Mouse (Mus musculus): ENCODE results near the gene Patj. TPM values are rescaled to one million over a fixed set of nuclear protein-coding genes. Genes with fewer than 3 reads are reported as not detected.

Gene Patj
- polyA plus RNA-seq, 1 experiment from 2014 or later = 12.9 TPM

GRCm38 (mm10) chr4:98756141-98756540 lies 360.6 kb downstream of the Patj start:
- H3K9me3 ChIP-seq (ENCODE audit: control insufficient read depth) = 0 out of 2 replicates have a peak, but pooled peaks cover 2% of the 10 kb centered on the region
- H3K9ac ChIP-seq (ENCODE audit: low read depth, low read length) = no peak overlapping the region
- 74% methylated on average over 11 of the region's 11 CpGs for WGBS

GRCm38 (mm10) chr4:98758012-98758821 lies 362.6 kb downstream of the Patj start:
- Histone ChIP-seq H3K4me2 (replicated peaks; ENCODE audit: low read depth) (no peak overlapping the region), H3K36me3 (ENCODE audit: control insufficient read depth, insufficient read depth) (no peaks in the 10 kb centered on the region), H3K4me1 (replicated peaks; ENCODE audit: control insufficient read depth, insufficient read depth, low read length) (no peaks in the 10 kb centered on the region), H3K9me3 (ENCODE audit: control insufficient read depth) (no peaks in the 10 kb centered on the region), H3K27ac (ENCODE audit: low read depth, low read length) (no peak overlapping the region), H3K27me3 (replicated peaks; ENCODE audit: control insufficient read depth, insufficient read depth, low read length) (no peaks in the 10 kb centered on the region), H3K4me3 (ENCODE audit: low read depth, low read length) (no peak overlapping the region), H3K9ac (ENCODE audit: low read depth, low read length) (no peak overlapping the region)
- ATAC-seq = no peak
- no peak for TF ChIP-seq CTCF (IDR thresholded peaks at IDR 0.05; ENCODE audit: low read depth)
- WGBS = 48% methylated on average over 4 of the region's 4 CpGs

More at GRCm38 (mm10) chr4:98756141-98756540, 360.6 kb downstream of the Patj start:
- Histone ChIP-seq H3K36me3 (ENCODE audit: control insufficient read depth, insufficient read depth) (no peaks in the 10 kb centered on the region), H3K4me2 (replicated peaks; ENCODE audit: low read depth) (no peak overlapping the region), H3K27ac (ENCODE audit: low read depth, low read length) (no peak overlapping the region), H3K4me1 (replicated peaks; ENCODE audit: control insufficient read depth, insufficient read depth, low read length) (no peaks in the 10 kb centered on the region), H3K27me3 (replicated peaks; ENCODE audit: control insufficient read depth, insufficient read depth, low read length) (no peaks in the 10 kb centered on the region), H3K4me3 (ENCODE audit: low read depth, low read length) (no peak overlapping the region)
- no peak for ATAC-seq
- TF ChIP-seq CTCF (IDR thresholded peaks at IDR 0.05; ENCODE audit: low read depth) = no peak

GRCm38 (mm10) chr4:98758872-98759518 lies 363.4 kb downstream of the Patj start:
- no peak for TF ChIP-seq CTCF (IDR thresholded peaks at IDR 0.05; ENCODE audit: low read depth)
- Histone ChIP-seq H3K36me3 (ENCODE audit: control insufficient read depth, insufficient read depth) (no peaks in the 10 kb centered on the region), H3K9ac (ENCODE audit: low read depth, low read length) (no peak overlapping the region), H3K4me3 (ENCODE audit: low read depth, low read length) (no peak overlapping the region), H3K27me3 (replicated peaks; ENCODE audit: control insufficient read depth, insufficient read depth, low read length) (no peaks in the 10 kb centered on the region), H3K27ac (ENCODE audit: low read depth, low read length) (no peak overlapping the region), H3K4me2 (replicated peaks; ENCODE audit: low read depth) (no peak overlapping the region), H3K9me3 (ENCODE audit: control insufficient read depth) (no peaks in the 10 kb centered on the region), H3K4me1 (replicated peaks; ENCODE audit: control insufficient read depth, insufficient read depth, low read length) (no peaks in the 10 kb centered on the region)
- no peak for ATAC-seq
- 69% methylated on average over 3 of the region's 3 CpGs for WGBS

GRCm38 (mm10) chr4:98767134-98768133 lies 371.8 kb downstream of the Patj start:
- ATAC-seq = no peak
- H3K27me3 ChIP-seq (replicated peaks; ENCODE audit: control insufficient read depth, insufficient read depth, low read length) = no peaks in the 10 kb centered on the region
- H3K4me1 ChIP-seq (replicated peaks; ENCODE audit: control insufficient read depth, insufficient read depth, low read length) = no peaks in the 10 kb centered on the region
- H3K27ac ChIP-seq (ENCODE audit: low read depth, low read length) = no peak overlapping the region
- no peaks in the 10 kb centered on the region for H3K36me3 ChIP-seq (ENCODE audit: control insufficient read depth, insufficient read depth)
- 54% methylated on average over 14 of the region's 14 CpGs for whole genome bisulfite sequencing
- no peak overlapping the region for H3K4me2 ChIP-seq (replicated peaks; ENCODE audit: low read depth)
- H3K9ac ChIP-seq (ENCODE audit: low read depth, low read length) = no peak overlapping the region
- TF ChIP-seq CTCF (IDR thresholded peaks at IDR 0.05; ENCODE audit: low read depth) = no peak
- H3K4me3 ChIP-seq (ENCODE audit: low read depth, low read length) = no peak overlapping the region
- H3K9me3 ChIP-seq (ENCODE audit: control insufficient read depth) = no peaks in the 10 kb centered on the region

Small RNAs within 50 kb of the gene (microRNA-seq; reads per million reads assigned to microRNA genes)
- gene Gm22625 (not detected), gene Gm26154 (not detected)

Other genes with a start within 250 kb of the Patj start
- 106 and 113 TPM in 2 replicates for gene Tm2d1, start 12.5 kb upstream of the Patj start, polyA plus RNA-seq (2015; fragmentation: Nextera tagmentation; extraction: Ambion mirVana)